Mouse (Mus musculus): ENCODE measurements at regions not wholly inside any gene's neighbourhood (a gene's known extent, or its start where the extent isn't known, plus 50 kb on each side); places are given as distances from the start of the nearest gene placed in this dataset.

DNA sequence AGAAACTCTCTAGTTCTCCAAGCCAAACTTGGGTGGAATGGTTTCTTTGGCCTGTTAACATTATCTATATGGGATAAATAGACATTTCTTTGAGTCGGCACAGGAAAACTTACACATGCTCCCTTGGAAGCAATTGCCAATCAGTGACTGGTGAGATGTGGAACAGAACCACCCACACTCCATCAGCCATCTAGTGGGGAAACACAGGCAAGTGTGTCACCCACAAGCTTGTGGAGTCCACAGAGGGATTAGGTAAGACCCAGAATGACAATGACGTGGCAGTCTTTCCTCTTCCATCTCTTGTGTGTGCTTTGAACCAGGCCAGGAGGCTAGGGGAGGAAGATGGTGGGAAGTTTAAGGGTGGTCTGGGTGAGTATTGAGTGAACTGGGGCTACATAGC is 257.5 kb upstream of the Gadl1 start:
- WGBS: 94% methylated on average over 2 of the region's 2 CpGs
- ATAC-seq (no peak), DNase-seq (no peak)
- H3K4me2 ChIP-seq (ENCODE audit: low read depth): no peak overlapping the region
- no peak overlapping the region for H3K9ac ChIP-seq
- H3K27ac ChIP-seq (ENCODE audit: low read depth, low read length): no peak overlapping the region
- no peak overlapping the region for H3K4me3 ChIP-seq (ENCODE audit: low read depth, low read length)
- H3K27me3 ChIP-seq (ENCODE audit: insufficient read depth, low read length): no peaks in the 10 kb centered on the region
- no peaks in the 10 kb centered on the region for H3K4me1 ChIP-seq (ENCODE audit: insufficient read depth)
- no peaks in the 10 kb centered on the region for H3K36me3 ChIP-seq (ENCODE audit: insufficient read depth)
- H3K9me3 ChIP-seq (ENCODE audit: low read length): no peaks in the 10 kb centered on the region
- TF ChIP-seq CTCF (IDR thresholded peaks at IDR 0.05; ENCODE audit: low read depth): no peak

- WGBS: 98% methylated on average over 5 of the region's 5 CpGs
- no peaks in the 10 kb centered on the region for H3K36me3 ChIP-seq (ENCODE audit: insufficient read depth)
- no peak for TF ChIP-seq CTCF (IDR thresholded peaks at IDR 0.05; ENCODE audit: low read depth)
These were observed 256.1 kb upstream of the Gadl1 start for GRCm38 (mm10) chr9:115653116-115653515.

GRCm38 (mm10) chr9:115654933-115655332 is 254.3 kb upstream of the Gadl1 start:
- Histone ChIP-seq H3K27me3 (ENCODE audit: insufficient read depth, low read length) (no peaks in the 10 kb centered on the region), H3K27ac (ENCODE audit: low read depth, low read length) (no peak overlapping the region), H3K4me3 (ENCODE audit: low read depth, low read length) (no peak overlapping the region), H3K9ac (no peak overlapping the region), H3K4me1 (ENCODE audit: insufficient read depth) (no peaks in the 10 kb centered on the region), H3K9me3 (ENCODE audit: low read length) (no peaks in the 10 kb centered on the region), H3K4me2 (ENCODE audit: low read depth) (no peak overlapping the region), H3K36me3 (ENCODE audit: insufficient read depth) (no peaks in the 10 kb centered on the region)
- DNase-seq: no peak
- ATAC-seq: no peak
- 61% methylated on average over 6 of the region's 6 CpGs for WGBS
- TF ChIP-seq CTCF (IDR thresholded peaks at IDR 0.05; ENCODE audit: low read depth): no peak

More at GRCm38 (mm10) chr9:115653116-115653515, 256.1 kb upstream of the Gadl1 start:
- ATAC-seq (no peak), DNase-seq (no peak)
- no peaks in the 10 kb centered on the region for H3K27me3 ChIP-seq (ENCODE audit: insufficient read depth, low read length)
- no peaks in the 10 kb centered on the region for H3K4me1 ChIP-seq (ENCODE audit: insufficient read depth)
- no peak overlapping the region for H3K27ac ChIP-seq (ENCODE audit: low read depth, low read length)
- H3K9ac ChIP-seq: no peak overlapping the region
- no peak overlapping the region for H3K4me3 ChIP-seq (ENCODE audit: low read depth, low read length)
- no peak overlapping the region for H3K4me2 ChIP-seq (ENCODE audit: low read depth)
- no peaks in the 10 kb centered on the region for H3K9me3 ChIP-seq (ENCODE audit: low read length)

DNA sequence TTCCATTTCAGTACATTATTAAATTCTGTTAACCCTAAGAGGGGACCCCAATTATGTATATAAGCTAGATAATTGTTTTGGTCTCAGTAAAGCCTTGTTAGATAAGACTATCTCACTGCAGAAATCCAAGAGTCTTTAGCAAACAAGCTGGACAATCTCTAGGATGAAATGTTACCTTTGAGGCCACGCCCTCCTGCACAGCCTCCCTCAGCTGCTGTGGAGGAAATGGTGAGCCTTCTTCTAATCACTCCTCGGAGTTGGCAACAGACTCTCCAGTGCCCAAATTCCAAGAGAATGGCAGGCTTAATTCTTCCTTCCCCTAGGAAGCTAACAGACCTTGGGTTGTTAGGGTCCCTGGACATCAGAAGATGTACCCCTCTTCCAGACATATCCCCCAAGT is 252.7 kb upstream of the Gadl1 start:
- H3K36me3 ChIP-seq (ENCODE audit: insufficient read depth): no peaks in the 10 kb centered on the region
- H3K27me3 ChIP-seq (ENCODE audit: insufficient read depth, low read length): no peaks in the 10 kb centered on the region
- H3K9me3 ChIP-seq (ENCODE audit: low read length): no peaks in the 10 kb centered on the region
- no peak for TF ChIP-seq CTCF (IDR thresholded peaks at IDR 0.05; ENCODE audit: low read depth)
- DNase-seq (no peak), ATAC-seq (no peak)
- H3K4me2 ChIP-seq (ENCODE audit: low read depth): no peak overlapping the region
- H3K4me1 ChIP-seq (ENCODE audit: insufficient read depth): no peaks in the 10 kb centered on the region
- no peak overlapping the region for H3K9ac ChIP-seq
- 72% methylated on average over 2 of the region's 2 CpGs for WGBS
- no peak overlapping the region for H3K4me3 ChIP-seq (ENCODE audit: low read depth, low read length)
- H3K27ac ChIP-seq (ENCODE audit: low read depth, low read length): no peak overlapping the region

DNA sequence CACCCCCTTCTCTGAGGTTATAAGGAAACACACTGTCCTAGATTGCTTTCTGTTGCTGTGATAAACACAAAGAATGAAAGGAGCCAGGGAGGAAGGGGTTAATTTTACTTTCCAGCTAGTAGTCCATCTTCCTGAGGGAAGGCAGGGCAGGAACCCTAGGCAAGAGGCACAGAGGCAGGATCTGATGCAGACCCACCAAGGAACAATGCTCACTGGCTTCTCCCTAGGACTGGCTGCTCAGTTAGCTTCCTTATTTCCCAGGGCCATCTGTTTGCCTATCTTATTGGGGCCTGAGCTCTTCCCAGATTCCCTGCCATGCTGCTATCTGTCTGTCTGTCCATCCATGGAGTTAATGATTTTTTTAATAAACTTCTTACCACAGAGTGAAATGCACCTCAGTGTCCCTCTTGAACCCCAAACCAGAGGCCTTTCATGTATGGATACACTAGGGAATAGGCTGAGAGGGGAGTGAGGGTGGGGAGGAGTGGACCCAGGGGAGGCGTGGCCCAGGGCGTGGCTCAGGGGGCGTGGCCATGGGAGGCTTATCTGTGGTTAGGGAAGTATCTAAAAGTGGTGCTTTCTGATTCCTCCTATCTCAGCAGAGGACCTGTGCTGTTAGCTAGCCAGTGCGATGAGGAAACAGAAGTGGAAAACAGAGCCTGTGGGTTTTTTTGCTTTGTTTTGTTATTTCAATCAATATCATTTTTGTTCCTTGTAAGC is 252.1 kb upstream of the Gadl1 start:
- 73% methylated on average over 4 of the region's 4 CpGs for WGBS
- Histone ChIP-seq H3K9ac (no peak overlapping the region), H3K36me3 (ENCODE audit: insufficient read depth) (no peaks in the 10 kb centered on the region), H3K4me2 (ENCODE audit: low read depth) (no peak overlapping the region), H3K4me1 (ENCODE audit: insufficient read depth) (no peaks in the 10 kb centered on the region), H3K27ac (ENCODE audit: low read depth, low read length) (no peak overlapping the region), H3K9me3 (ENCODE audit: low read length) (no peaks in the 10 kb centered on the region), H3K4me3 (ENCODE audit: low read depth, low read length) (no peak overlapping the region), H3K27me3 (ENCODE audit: insufficient read depth, low read length) (no peaks in the 10 kb centered on the region)
- TF ChIP-seq CTCF (IDR thresholded peaks at IDR 0.05; ENCODE audit: low read depth): no peak
- DNase-seq (no peak), ATAC-seq (no peak)

DNA sequence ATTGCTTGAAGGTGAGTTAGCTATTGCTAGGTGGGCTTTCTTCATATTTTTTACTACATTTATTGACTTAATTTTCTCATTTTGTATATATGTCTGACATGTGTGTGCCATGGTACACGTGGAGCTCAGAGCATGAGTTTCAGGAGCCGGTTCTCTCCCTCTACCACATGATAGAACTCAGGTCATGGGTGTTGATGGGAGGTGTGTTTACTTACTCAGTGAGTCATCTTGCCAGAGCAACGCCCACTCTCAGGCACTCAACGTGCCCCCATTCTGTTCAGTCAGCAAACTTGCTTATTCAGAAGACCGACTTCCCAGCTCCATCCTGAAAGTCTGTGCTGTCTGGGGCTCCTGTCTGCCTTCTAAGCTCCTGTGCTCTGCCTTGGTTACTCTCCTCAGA is 250.8 kb upstream of the Gadl1 start:
- H3K9me3 ChIP-seq (ENCODE audit: low read length): no peaks in the 10 kb centered on the region
- ATAC-seq: no peak
- 89% methylated on average over 5 of the region's 5 CpGs for WGBS
- no peaks in the 10 kb centered on the region for H3K4me1 ChIP-seq (ENCODE audit: insufficient read depth)
- H3K4me2 ChIP-seq (ENCODE audit: low read depth): no peak overlapping the region
- H3K27ac ChIP-seq (ENCODE audit: low read depth, low read length): no peak overlapping the region
- H3K27me3 ChIP-seq (ENCODE audit: insufficient read depth, low read length): no peaks in the 10 kb centered on the region
- no peak for TF ChIP-seq CTCF (IDR thresholded peaks at IDR 0.05; ENCODE audit: low read depth)
- no peak for DNase-seq
- no peak overlapping the region for H3K9ac ChIP-seq
- H3K4me3 ChIP-seq (ENCODE audit: low read depth, low read length): no peak overlapping the region
- H3K36me3 ChIP-seq (ENCODE audit: insufficient read depth): no peaks in the 10 kb centered on the region

GRCm38 (mm10) chr9:115660371-115660770 is 248.9 kb upstream of the Gadl1 start:
- DNase-seq: no peak
- H3K9ac ChIP-seq: no peak overlapping the region
- no peak overlapping the region for H3K4me3 ChIP-seq (ENCODE audit: low read depth, low read length)
- H3K27ac ChIP-seq (ENCODE audit: low read depth, low read length): no peak overlapping the region
- no peak for ATAC-seq
- no peaks in the 10 kb centered on the region for H3K27me3 ChIP-seq (ENCODE audit: insufficient read depth, low read length)
- TF ChIP-seq CTCF (IDR thresholded peaks at IDR 0.05; ENCODE audit: low read depth): no peak
- no peaks in the 10 kb centered on the region for H3K4me1 ChIP-seq (ENCODE audit: insufficient read depth)
- WGBS: 93% methylated on average over 1 of the region's 1 CpGs
- no peaks in the 10 kb centered on the region for H3K36me3 ChIP-seq (ENCODE audit: insufficient read depth)
- H3K4me2 ChIP-seq (ENCODE audit: low read depth): no peak overlapping the region
- no peaks in the 10 kb centered on the region for H3K9me3 ChIP-seq (ENCODE audit: low read length)
